Mouse (Mus musculus): ENCODE measurements around the gene Gm11627. TPM values are rescaled to one million over a fixed set of nuclear protein-coding genes. Genes with fewer than 3 reads are reported as not detected.

Gene Gm11627
- polyA plus RNA-seq, 1 experiment from 2014 or later = 4.2 TPM

GRCm38 (mm10) chr11:102604777-102605552 lies 25.7 kb upstream of the Gm11627 start:
- WGBS = under 1% methylated on average over 74 of the region's 74 CpGs
- ATAC-seq (ENCODE audit: low FRiP score, low TSS enrichment) = peak; percentile 44
- H3K4me3 ChIP-seq (replicated peaks; ENCODE audit: low read depth, low read length) = peak overlapping the region; percentile 67

DNA sequence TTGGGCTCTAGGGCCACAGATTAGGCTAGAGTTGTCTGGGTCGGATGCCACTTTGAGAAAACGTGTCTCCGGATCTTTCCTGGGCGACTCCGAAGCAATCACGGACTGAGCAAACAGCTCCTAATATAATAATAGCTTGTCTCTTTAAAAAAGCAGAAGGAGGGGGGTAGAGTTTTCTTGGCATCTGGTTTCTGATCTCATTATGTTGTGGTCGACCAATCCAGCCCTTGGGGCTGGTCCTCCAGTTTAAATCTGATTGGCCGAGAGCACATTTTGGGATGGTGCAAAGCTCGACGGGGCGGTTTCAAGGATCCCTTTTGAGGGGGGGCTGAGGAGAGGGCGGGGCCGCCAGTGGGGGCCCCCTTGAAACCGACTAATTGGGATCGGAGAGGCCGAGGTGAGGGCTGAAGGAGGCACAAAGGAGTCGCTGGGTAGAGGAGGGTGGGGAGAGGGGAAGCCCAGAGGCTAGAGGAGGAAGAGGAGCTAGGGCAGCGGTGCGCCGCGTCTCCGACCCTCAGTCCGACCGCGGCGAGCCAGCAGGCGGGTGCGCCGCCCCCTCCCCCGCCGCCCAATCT lies 24.8 kb upstream of the Gm11627 start, which contains the start of gene Fzd2:
TSS of gene Fzd2 (plus strand) at position 387 of the 575 bp plus-strand sequence.
- DNase-seq (peak; percentile 96), ATAC-seq (ENCODE audit: low FRiP score, low TSS enrichment) (peak; percentile 90)
- Histone ChIP-seq H3K27me3 (ENCODE audit: control insufficient read depth, insufficient read depth, low read length) (peaks cover 7% of the 10 kb centered on the region; the same call in 1 of the 2 replicates), H3K4me3 (replicated peaks; ENCODE audit: low read depth, low read length) (peak within 1 kb of the TSS; percentile 67), H3K9me3 (ENCODE audit: control insufficient read depth, low read length) (no peaks in the 10 kb centered on the region), H3K4me1 (ENCODE audit: control insufficient read depth, insufficient read depth, low read length) (peaks cover 7% of the 10 kb centered on the region; the same call in 1 of the 2 replicates), H3K9ac (replicated peaks; ENCODE audit: low read length) (peak within 1 kb of the TSS; percentile 73), H3K36me3 (ENCODE audit: control insufficient read depth, insufficient read depth, low read length) (no peaks in the 10 kb centered on the region), H3K27ac (replicated peaks; ENCODE audit: low read depth, low read length) (peak within 1 kb of the TSS; percentile 92), H3K4me2 (ENCODE audit: low read length) (peak within 1 kb of the TSS; percentile 88)
- WGBS = under 1% methylated on average over 31 of the region's 31 CpGs

More at GRCm38 (mm10) chr11:102604777-102605552, 25.7 kb upstream of the Gm11627 start:
- Histone ChIP-seq H3K4me2 (ENCODE audit: low read length) (peak overlapping the region; percentile 88), H3K4me1 (ENCODE audit: control insufficient read depth, insufficient read depth, low read length) (peaks cover 7% of the 10 kb centered on the region; the same call in 1 of the 2 replicates), H3K27me3 (ENCODE audit: control insufficient read depth, insufficient read depth, low read length) (peaks cover 7% of the 10 kb centered on the region; the same call in 1 of the 2 replicates), H3K27ac (replicated peaks; ENCODE audit: low read depth, low read length) (peak overlapping the region; percentile 92), H3K36me3 (ENCODE audit: control insufficient read depth, insufficient read depth, low read length) (no peaks in the 10 kb centered on the region), H3K9ac (replicated peaks; ENCODE audit: low read length) (peak overlapping the region; percentile 73), H3K9me3 (ENCODE audit: control insufficient read depth, low read length) (no peaks in the 10 kb centered on the region)
- DNase-seq = peak; percentile 80

- peak; percentile 83 for DNase-seq
- Histone ChIP-seq H3K27me3 (ENCODE audit: control insufficient read depth, insufficient read depth, low read length) (peaks cover 7% of the 10 kb centered on the region; the same call in 1 of the 2 replicates), H3K4me2 (ENCODE audit: low read length) (peak overlapping the region; percentile 88), H3K9me3 (ENCODE audit: control insufficient read depth, low read length) (no peaks in the 10 kb centered on the region), H3K27ac (replicated peaks; ENCODE audit: low read depth, low read length) (peak overlapping the region; percentile 92), H3K4me1 (ENCODE audit: control insufficient read depth, insufficient read depth, low read length) (peaks cover 7% of the 10 kb centered on the region; the same call in 1 of the 2 replicates), H3K36me3 (ENCODE audit: control insufficient read depth, insufficient read depth, low read length) (no peaks in the 10 kb centered on the region), H3K9ac (replicated peaks; ENCODE audit: low read length) (peak overlapping the region; percentile 24; the same call in 1 of the 2 replicates), H3K4me3 (replicated peaks; ENCODE audit: low read depth, low read length) (peak overlapping the region; percentile 67)
- peak; percentile 41 for ATAC-seq (ENCODE audit: low FRiP score, low TSS enrichment)
- under 1% methylated on average over 10 of the region's 10 CpGs for WGBS
Observed at GRCm38 (mm10) chr11:102603496-102603850, 24.2 kb upstream of the Gm11627 start.

DNA sequence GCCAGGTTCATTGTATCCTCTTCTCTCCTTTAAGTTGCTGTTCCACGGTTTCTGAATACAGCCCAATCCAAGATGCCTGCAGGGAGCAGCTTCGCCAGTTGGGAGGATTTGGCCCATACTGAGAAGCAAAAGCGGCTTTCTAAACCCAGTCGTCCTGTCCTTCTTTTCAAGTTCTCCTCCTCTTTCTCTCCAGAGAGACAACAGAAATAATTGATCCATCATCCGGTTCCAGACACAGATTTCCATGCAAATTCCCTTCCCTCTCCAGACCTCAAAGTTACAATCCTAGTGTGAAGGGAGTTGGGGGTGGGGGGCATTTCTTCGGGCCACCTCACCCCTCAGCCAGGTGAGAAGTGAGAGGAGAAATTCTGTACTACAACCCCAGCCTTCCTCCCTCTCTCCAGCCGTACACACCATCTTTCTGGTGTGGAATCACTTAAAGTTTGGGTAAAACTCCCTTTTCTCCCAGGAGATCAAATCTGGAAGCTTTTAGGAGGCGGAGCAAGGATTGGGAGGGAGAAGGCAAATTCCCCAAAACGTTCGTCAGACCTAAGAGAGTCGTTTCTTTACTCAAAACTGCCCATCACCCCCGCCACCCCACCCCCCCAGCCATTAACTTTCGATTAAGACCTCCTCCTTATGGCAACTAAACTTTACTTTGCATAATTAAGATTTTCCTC lies 23.7 kb upstream of the Gm11627 start:
- Histone ChIP-seq H3K4me2 (ENCODE audit: low read length) (peak overlapping the region; percentile 88), H3K4me1 (ENCODE audit: control insufficient read depth, insufficient read depth, low read length) (peaks cover 5% of the 10 kb centered on the region; the same call in 1 of the 2 replicates), H3K27ac (replicated peaks; ENCODE audit: low read depth, low read length) (peak overlapping the region; percentile 92), H3K36me3 (ENCODE audit: control insufficient read depth, insufficient read depth, low read length) (no peaks in the 10 kb centered on the region), H3K9ac (replicated peaks; ENCODE audit: low read length) (peak overlapping the region; percentile 24; the same call in 1 of the 2 replicates), H3K4me3 (replicated peaks; ENCODE audit: low read depth, low read length) (peak overlapping the region; percentile 67), H3K27me3 (ENCODE audit: control insufficient read depth, insufficient read depth, low read length) (peaks cover 7% of the 10 kb centered on the region; the same call in 1 of the 2 replicates), H3K9me3 (ENCODE audit: control insufficient read depth, low read length) (no peaks in the 10 kb centered on the region)
- WGBS = under 1% methylated on average over 13 of the region's 13 CpGs
- DNase-seq (peak; percentile 64), ATAC-seq (ENCODE audit: low FRiP score, low TSS enrichment) (no peak)

DNA sequence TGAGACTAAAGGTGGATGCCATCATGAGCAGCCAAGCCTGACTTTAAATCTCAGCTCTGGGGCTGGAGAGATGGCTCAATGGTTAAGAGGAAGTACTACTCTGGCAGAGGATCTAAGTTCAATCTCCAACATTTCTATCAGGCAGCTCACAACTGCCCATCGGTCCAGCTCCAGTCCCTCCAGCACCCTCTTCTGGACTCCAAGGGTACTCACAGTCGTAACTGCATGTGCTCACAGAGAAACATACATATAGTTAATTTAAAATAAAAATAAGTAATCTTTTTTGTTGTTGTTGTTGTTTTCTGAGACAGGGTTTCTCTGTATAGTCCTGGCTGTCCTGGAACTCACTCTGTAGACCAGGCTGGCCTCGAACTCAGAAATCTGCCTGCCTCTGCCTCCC lies 20.7 kb upstream of the Gm11627 start:
- DNase-seq = no peak
- WGBS = 88% methylated on average over 3 of the region's 3 CpGs
- Histone ChIP-seq H3K27ac (replicated peaks; ENCODE audit: low read depth, low read length) (no peak overlapping the region), H3K4me1 (ENCODE audit: control insufficient read depth, insufficient read depth, low read length) (0 out of 2 replicates have a peak, but pooled peaks cover 4% of the 10 kb centered on the region), H3K4me2 (ENCODE audit: low read length) (no peak overlapping the region), H3K9ac (replicated peaks; ENCODE audit: low read length) (no peak overlapping the region), H3K36me3 (ENCODE audit: control insufficient read depth, insufficient read depth, low read length) (no peaks in the 10 kb centered on the region), H3K9me3 (ENCODE audit: control insufficient read depth, low read length) (no peaks in the 10 kb centered on the region), H3K4me3 (replicated peaks; ENCODE audit: low read depth, low read length) (no peak overlapping the region), H3K27me3 (ENCODE audit: control insufficient read depth, insufficient read depth, low read length) (no peaks in the 10 kb centered on the region; the same call in 1 of the 2 replicates)
- no peak for ATAC-seq (ENCODE audit: low FRiP score, low TSS enrichment)

- H3K9ac ChIP-seq (replicated peaks; ENCODE audit: low read length) = no peak overlapping the region
- H3K27ac ChIP-seq (replicated peaks; ENCODE audit: low read depth, low read length) = no peak overlapping the region
- no peak overlapping the region for H3K4me3 ChIP-seq (replicated peaks; ENCODE audit: low read depth, low read length)
- ATAC-seq (ENCODE audit: low FRiP score, low TSS enrichment) = no peak
- no peaks in the 10 kb centered on the region for H3K36me3 ChIP-seq (ENCODE audit: control insufficient read depth, insufficient read depth, low read length)
- no peaks in the 10 kb centered on the region for H3K9me3 ChIP-seq (ENCODE audit: control insufficient read depth, low read length)
- no peaks in the 10 kb centered on the region; the same call in 1 of the 2 replicates for H3K27me3 ChIP-seq (ENCODE audit: control insufficient read depth, insufficient read depth, low read length)
- H3K4me2 ChIP-seq (ENCODE audit: low read length) = no peak overlapping the region
- 3% methylated on average over 3 of the region's 4 CpGs for WGBS
- H3K4me1 ChIP-seq (ENCODE audit: control insufficient read depth, insufficient read depth, low read length) = no peaks in the 10 kb centered on the region
- DNase-seq = peak; percentile 28
Observed at GRCm38 (mm10) chr11:102595341-102595820, 16.1 kb upstream of the Gm11627 start.

DNA sequence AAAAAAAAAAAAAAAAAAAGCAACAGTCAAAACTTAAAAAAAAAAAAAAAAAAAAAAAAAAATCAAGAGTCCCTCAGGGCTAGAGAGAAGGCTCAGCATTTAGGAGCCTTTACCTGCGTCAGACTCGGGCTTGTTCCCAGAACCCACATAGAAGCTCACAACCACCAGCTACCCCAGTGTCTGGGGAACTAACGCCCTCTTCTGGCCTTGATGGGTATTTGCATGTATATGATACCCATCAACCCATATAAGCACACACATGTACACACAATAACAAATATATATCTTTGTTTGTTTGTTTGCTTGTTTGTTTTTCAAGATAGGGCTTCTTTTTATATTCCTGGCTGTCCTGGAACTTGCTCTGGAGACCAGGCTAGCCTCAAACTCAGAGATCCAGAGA lies 8.3 kb upstream of the Gm11627 start:
- no peak overlapping the region for H3K4me2 ChIP-seq (ENCODE audit: low read length)
- DNase-seq = no peak

GRCm38 (mm10) chr11:102586445-102587130 lies 7.3 kb upstream of the Gm11627 start:
- Histone ChIP-seq H3K27ac (replicated peaks; ENCODE audit: low read depth, low read length) (no peak overlapping the region), H3K9me3 (ENCODE audit: control insufficient read depth, low read length) (no peaks in the 10 kb centered on the region), H3K36me3 (ENCODE audit: control insufficient read depth, insufficient read depth, low read length) (no peaks in the 10 kb centered on the region), H3K27me3 (ENCODE audit: control insufficient read depth, insufficient read depth, low read length) (no peaks in the 10 kb centered on the region), H3K4me3 (replicated peaks; ENCODE audit: low read depth, low read length) (no peak overlapping the region), H3K4me1 (ENCODE audit: control insufficient read depth, insufficient read depth, low read length) (peaks cover 9% of the 10 kb centered on the region), H3K4me2 (ENCODE audit: low read length) (no peak overlapping the region), H3K9ac (replicated peaks; ENCODE audit: low read length) (no peak overlapping the region)
- no peak for ATAC-seq (ENCODE audit: low FRiP score, low TSS enrichment)
- no peak for DNase-seq
- WGBS = 91% methylated on average over 4 of the region's 4 CpGs

More for the DNA sequence above, 8.3 kb upstream of the Gm11627 start:
- H3K36me3 ChIP-seq (ENCODE audit: control insufficient read depth, insufficient read depth, low read length) = no peaks in the 10 kb centered on the region
- H3K4me1 ChIP-seq (ENCODE audit: control insufficient read depth, insufficient read depth, low read length) = no peaks in the 10 kb centered on the region
- H3K27me3 ChIP-seq (ENCODE audit: control insufficient read depth, insufficient read depth, low read length) = no peaks in the 10 kb centered on the region
- ATAC-seq (ENCODE audit: low FRiP score, low TSS enrichment) = no peak
- no peak overlapping the region for H3K9ac ChIP-seq (replicated peaks; ENCODE audit: low read length)
- no peak overlapping the region for H3K4me3 ChIP-seq (replicated peaks; ENCODE audit: low read depth, low read length)
- H3K9me3 ChIP-seq (ENCODE audit: control insufficient read depth, low read length) = no peaks in the 10 kb centered on the region
- H3K27ac ChIP-seq (replicated peaks; ENCODE audit: low read depth, low read length) = no peak overlapping the region
- WGBS = 72% methylated on average over 3 of the region's 3 CpGs

Measured in midbrain, embryonic 14.5 days (tissue).